Mouse (Mus musculus): Measurements from ENCODE around the gene Prlr.

Gene Prlr

GRCm38 (mm10) chr15:10236812-10237211 lies 59.8 kb downstream of the Prlr start:
- no peak for DNase-seq

- no peak for DNase-seq
These were observed 61.4 kb downstream of the Prlr start for GRCm38 (mm10) chr15:10238454-10238853.

- DNase-seq: no peak
These were observed 63.3 kb downstream of the Prlr start for GRCm38 (mm10) chr15:10240228-10240795.

GRCm38 (mm10) chr15:10242250-10242649 lies 65.2 kb downstream of the Prlr start:
- DNase-seq: no peak

GRCm38 (mm10) chr15:10249285-10249684 lies 72.2 kb downstream of the Prlr start:
- DNase-seq: no peak

- DNase-seq: no peak
These were observed 73.7 kb downstream of the Prlr start for GRCm38 (mm10) chr15:10250784-10251183.

DNA sequence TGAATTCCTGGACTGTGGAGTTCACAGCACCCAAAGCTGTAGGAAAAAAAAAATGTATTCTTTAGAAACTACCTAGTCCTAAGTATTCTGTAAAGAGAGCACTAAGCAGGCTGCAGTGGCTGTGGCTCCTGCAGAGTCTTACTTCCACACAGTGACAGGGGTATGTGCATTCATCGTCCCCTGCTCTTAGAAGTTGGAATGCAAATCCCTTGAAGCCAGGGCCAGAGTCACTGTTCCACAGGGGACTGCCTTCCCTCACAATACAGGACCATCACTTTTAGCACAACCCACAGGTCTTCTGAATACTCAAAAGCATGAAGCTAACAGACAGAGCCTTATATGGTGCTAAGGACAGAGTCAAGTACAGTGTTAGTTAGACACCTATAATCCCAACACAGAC lies 75.5 kb downstream of the Prlr start:
- no peak for DNase-seq

DNA sequence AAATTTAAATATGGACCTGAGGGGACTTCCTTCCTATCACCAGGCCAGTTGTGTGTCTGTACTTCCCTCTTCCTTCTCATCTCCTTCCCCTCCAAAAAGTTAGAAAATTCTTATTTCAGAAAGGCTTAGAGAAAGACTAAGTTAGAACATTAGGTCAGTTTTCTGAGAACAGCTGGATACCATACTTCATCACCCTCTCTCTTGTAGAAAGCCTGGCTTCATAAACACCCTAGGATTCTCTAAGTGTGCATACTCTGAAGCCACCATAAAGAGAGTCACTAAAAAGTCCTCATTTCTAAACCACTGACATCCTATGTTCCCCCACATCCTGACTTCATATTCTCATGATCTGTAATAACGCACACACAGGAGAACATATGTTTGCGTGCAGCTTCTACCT lies 85.2 kb downstream of the Prlr start:
- DNase-seq: no peak

GRCm38 (mm10) chr15:10262641-10263040 lies 85.6 kb downstream of the Prlr start:
- DNase-seq: no peak

DNA sequence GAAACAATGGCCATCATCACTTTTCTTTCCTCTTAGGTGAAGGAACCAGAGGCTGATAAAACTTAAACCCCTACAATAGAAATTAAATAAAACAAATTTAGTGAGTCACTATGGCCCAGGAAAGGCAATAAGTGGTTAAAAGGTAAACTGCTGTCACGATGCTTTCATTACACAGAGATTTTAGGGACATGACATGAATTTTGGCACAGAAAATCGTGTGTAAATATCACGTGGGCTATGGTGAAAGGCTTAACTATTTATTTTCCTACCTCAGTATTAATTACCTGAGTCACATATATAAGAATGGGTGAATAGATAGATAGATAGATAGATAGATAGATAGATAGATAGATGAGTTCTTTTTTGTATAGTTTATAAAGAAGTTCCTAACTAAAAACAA lies 86.4 kb downstream of the Prlr start:
- no peak for DNase-seq

DNA sequence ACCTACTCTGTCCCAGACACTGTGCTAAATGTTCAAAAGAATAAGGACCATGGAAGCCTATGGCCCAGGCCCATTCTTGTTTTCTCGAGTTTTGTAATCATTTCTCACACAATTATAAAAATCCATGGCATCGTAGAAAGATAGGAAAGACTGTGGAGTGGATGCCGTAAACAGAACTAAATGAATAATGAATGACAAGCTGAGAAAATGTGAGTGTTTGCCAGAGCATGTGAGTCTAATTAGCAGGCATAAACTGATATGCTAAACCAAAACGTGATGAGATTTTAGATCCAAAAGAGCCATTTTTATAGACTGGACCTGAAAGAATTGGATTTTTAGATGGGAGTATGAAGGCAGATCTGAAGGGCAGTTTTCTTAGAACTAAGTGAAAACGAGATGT lies 87.8 kb downstream of the Prlr start:
- DNase-seq: no peak

DNA sequence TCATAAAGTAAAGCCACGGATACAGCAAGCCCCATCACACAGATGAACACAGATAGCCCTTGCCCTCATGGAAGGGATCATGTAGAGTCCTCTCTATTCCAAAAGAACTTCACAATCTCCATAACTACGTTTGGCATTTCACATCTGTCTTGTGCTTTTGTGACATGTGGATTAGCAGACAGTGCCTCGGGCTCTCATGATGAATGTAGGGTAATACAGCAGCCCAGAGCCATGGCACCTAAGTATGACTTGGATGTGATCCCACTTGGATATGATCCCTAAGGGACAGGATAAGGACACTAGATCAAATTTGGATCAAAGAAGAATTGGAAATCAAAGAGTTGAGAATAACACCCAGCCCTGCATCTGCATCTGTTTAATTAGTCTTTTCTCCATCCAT lies 90.2 kb downstream of the Prlr start:
- DNase-seq: no peak

- DNase-seq: no peak
These were observed 99.3 kb downstream of the Prlr start for GRCm38 (mm10) chr15:10276386-10276785.

- no peak for DNase-seq
These were observed 100.4 kb downstream of the Prlr start for GRCm38 (mm10) chr15:10277461-10277860.

- no peak for DNase-seq
These were observed 104.5 kb downstream of the Prlr start for GRCm38 (mm10) chr15:10281546-10281945.

DNA sequence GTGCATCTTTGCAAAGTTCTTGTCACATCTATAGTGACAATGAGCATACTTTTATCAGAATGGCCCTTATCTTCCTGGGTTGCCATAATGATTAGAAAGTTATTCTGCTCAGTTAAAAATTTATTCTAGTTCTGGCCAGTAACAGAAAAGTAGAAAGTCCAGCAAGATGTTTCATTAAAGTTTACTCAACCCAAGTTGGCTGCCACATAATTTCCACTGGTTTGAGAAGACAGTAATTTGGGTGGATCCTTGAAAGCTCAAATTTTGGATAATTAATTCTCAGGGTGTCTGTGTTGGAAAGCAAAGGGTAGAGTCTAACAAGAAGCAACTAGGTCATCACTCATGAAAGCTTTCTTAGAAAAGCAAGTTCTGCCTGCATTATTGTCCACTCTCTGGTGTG lies 106.6 kb downstream of the Prlr start:
- DNase-seq: no peak

- DNase-seq: no peak
These were observed 119.5 kb downstream of the Prlr start for GRCm38 (mm10) chr15:10296570-10296969.

GRCm38 (mm10) chr15:10298058-10298457 lies 121.0 kb downstream of the Prlr start:
- no peak for DNase-seq

GRCm38 (mm10) chr15:10299467-10299866 lies 122.4 kb downstream of the Prlr start:
- DNase-seq: no peak

GRCm38 (mm10) chr15:10306461-10306860 lies 129.4 kb downstream of the Prlr start:
- DNase-seq: no peak

DNA sequence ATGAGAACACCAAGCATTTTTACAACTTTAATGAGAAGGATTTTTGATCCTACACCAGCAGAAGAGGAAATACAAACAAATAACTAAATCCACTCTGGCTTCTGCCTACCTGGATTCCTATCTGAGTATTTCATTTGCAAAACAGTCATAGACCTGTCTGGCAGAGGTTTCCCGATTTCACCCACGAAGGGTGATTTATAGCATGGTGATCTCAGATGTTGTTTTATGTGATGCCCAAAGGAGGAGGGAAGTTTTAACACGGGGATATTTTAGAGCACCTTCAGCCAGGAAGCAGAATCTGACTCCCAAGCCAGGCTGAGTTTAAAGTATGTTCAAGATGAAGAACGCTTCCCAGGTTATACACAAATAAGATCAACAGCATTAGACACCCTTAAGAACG lies 134.8 kb downstream of the Prlr start:
- no peak for DNase-seq

- DNase-seq: peak; percentile 9
These were observed 136.8 kb downstream of the Prlr start for GRCm38 (mm10) chr15:10313522-10314455.

GRCm38 (mm10) chr15:10325080-10325479 lies 148.0 kb downstream of the Prlr start, which contains the start of gene Gm21973:
Gm21973 (plus strand) TSS chr15:10325380.
- DNase-seq: no peak

DNA sequence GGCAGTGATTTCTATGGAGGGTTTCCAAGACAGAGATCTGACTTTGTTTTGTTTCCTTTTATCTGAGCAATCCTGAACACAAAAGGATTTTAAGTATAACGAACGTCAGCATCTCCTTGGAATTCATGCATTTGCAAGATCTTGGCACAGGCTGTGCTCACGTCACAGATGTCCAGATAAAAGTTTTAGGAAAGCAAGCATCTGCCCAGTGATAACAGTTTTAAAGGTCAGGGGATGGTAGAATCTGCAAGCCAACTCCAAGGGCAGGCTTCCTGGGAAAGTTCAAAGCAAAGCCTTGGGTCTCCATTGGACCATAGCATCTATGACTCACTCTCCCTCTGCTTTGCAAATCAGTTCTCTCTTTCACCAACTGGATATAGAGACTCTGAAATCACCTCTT lies 153.6 kb downstream of the Prlr start:
- DNase-seq: no peak

Measured in liver (tissue).